Mouse (Mus musculus): ENCODE data around the gene Amt. TPM values are rescaled to one million over a fixed set of nuclear protein-coding genes. Genes with fewer than 3 reads are reported as not detected.
"Not testable (repeated sequence)": the region's sequence is repeated elsewhere in the genome, so short reads cannot be mapped to it uniquely, and the experiment has no call there.

Amt gene
- polyA plus RNA-seq, 1 experiment from 2014 or later: 27.1 TPM

GRCm38 (mm10) chr9:108263690-108264190, 32.9 kb upstream of the Amt start, which contains the start of gene Dag1:
Gene Dag1 (minus strand): TSS chr9:108263958.
- peak within 1 kb of the TSS; percentile 86 for H3K4me2 ChIP-seq
- WGBS: under 1% methylated on average over 47 of the region's 71 CpGs
- peak within 1 kb of the TSS; percentile 96 for H3K4me3 ChIP-seq (ENCODE audit: low read depth, low read length)
- H3K9ac ChIP-seq (ENCODE audit: low read length): peak within 1 kb of the TSS; percentile 93
- H3K36me3 ChIP-seq (ENCODE audit: control insufficient read depth, insufficient read depth, low read length): no peaks in the 10 kb centered on the region
- H3K27ac ChIP-seq (ENCODE audit: low read depth, low read length): peak within 1 kb of the TSS; percentile 84
- peaks cover 16% of the 10 kb centered on the region for H3K4me1 ChIP-seq (ENCODE audit: control insufficient read depth, insufficient read depth, low read length)
- ATAC-seq (ENCODE audit: low FRiP score) (peak; percentile 98), DNase-seq (ENCODE audit: low spot score, missing footprints) (peak; percentile 100)
- H3K9me3 ChIP-seq (ENCODE audit: control insufficient read depth, low read length): no peaks in the 10 kb centered on the region
- H3K27me3 ChIP-seq (ENCODE audit: control insufficient read depth, insufficient read depth, low read length): no peaks in the 10 kb centered on the region

- no peaks in the 10 kb centered on the region for H3K9me3 ChIP-seq (ENCODE audit: control insufficient read depth, low read length)
- no peaks in the 10 kb centered on the region for H3K27me3 ChIP-seq (ENCODE audit: control insufficient read depth, insufficient read depth, low read length)
- H3K27ac ChIP-seq (ENCODE audit: low read depth, low read length): peak overlapping the region; percentile 60; the same call in 1 of the 2 replicates
- H3K36me3 ChIP-seq (ENCODE audit: control insufficient read depth, insufficient read depth, low read length): no peaks in the 10 kb centered on the region
- H3K4me1 ChIP-seq (ENCODE audit: control insufficient read depth, insufficient read depth, low read length): peaks cover 16% of the 10 kb centered on the region
- 16% methylated on average over 10 of the region's 10 CpGs for WGBS
- peak overlapping the region; percentile 96 for H3K4me3 ChIP-seq (ENCODE audit: low read depth, low read length)
- peak overlapping the region; percentile 63 for H3K9ac ChIP-seq (ENCODE audit: low read length)
- DNase-seq (ENCODE audit: low spot score, missing footprints) (peak; percentile 85), ATAC-seq (ENCODE audit: low FRiP score) (no peak)
- H3K4me2 ChIP-seq: peak overlapping the region; percentile 86
These were observed 32.3 kb upstream of the Amt start for GRCm38 (mm10) chr9:108264191-108264921.

GRCm38 (mm10) chr9:108266261-108266935, 30.3 kb upstream of the Amt start:
- Histone ChIP-seq H3K4me1 (ENCODE audit: control insufficient read depth, insufficient read depth, low read length) (peaks cover 16% of the 10 kb centered on the region), H3K4me2 (no peak overlapping the region), H3K27ac (ENCODE audit: low read depth, low read length) (no peak overlapping the region), H3K36me3 (ENCODE audit: control insufficient read depth, insufficient read depth, low read length) (no peaks in the 10 kb centered on the region), H3K27me3 (ENCODE audit: control insufficient read depth, insufficient read depth, low read length) (no peaks in the 10 kb centered on the region), H3K4me3 (ENCODE audit: low read depth, low read length) (no peak overlapping the region), H3K9me3 (ENCODE audit: control insufficient read depth, low read length) (no peaks in the 10 kb centered on the region), H3K9ac (ENCODE audit: low read length) (no peak overlapping the region)
- WGBS: 60% methylated on average over 10 of the region's 10 CpGs
- ATAC-seq (ENCODE audit: low FRiP score): no peak
- no peak for DNase-seq (ENCODE audit: low spot score, missing footprints)

GRCm38 (mm10) chr9:108267691-108268090, 29.0 kb upstream of the Amt start:
- Histone ChIP-seq H3K27ac (ENCODE audit: low read depth, low read length) (no peak overlapping the region), H3K4me2 (no peak overlapping the region), H3K9ac (ENCODE audit: low read length) (no peak overlapping the region), H3K9me3 (ENCODE audit: control insufficient read depth, low read length) (no peaks in the 10 kb centered on the region), H3K4me3 (ENCODE audit: low read depth, low read length) (no peak overlapping the region), H3K36me3 (ENCODE audit: control insufficient read depth, insufficient read depth, low read length) (no peaks in the 10 kb centered on the region), H3K4me1 (ENCODE audit: control insufficient read depth, insufficient read depth, low read length) (peaks cover 7% of the 10 kb centered on the region), H3K27me3 (ENCODE audit: control insufficient read depth, insufficient read depth, low read length) (no peaks in the 10 kb centered on the region)
- WGBS: 91% methylated on average over 7 of the region's 7 CpGs
- ATAC-seq (ENCODE audit: low FRiP score) (no peak), DNase-seq (ENCODE audit: low spot score, missing footprints) (no peak)

GRCm38 (mm10) chr9:108268701-108269100, 28.0 kb upstream of the Amt start:
- WGBS: 83% methylated on average over 6 of the region's 7 CpGs
- not testable (repeated sequence) for H3K27me3 ChIP-seq (ENCODE audit: control insufficient read depth, insufficient read depth, low read length); H3K4me2 ChIP-seq; H3K9ac ChIP-seq (ENCODE audit: low read length); DNase-seq (ENCODE audit: low spot score, missing footprints); H3K9me3 ChIP-seq (ENCODE audit: control insufficient read depth, low read length); ATAC-seq (ENCODE audit: low FRiP score); H3K36me3 ChIP-seq (ENCODE audit: control insufficient read depth, insufficient read depth, low read length); H3K4me1 ChIP-seq (ENCODE audit: control insufficient read depth, insufficient read depth, low read length); H3K27ac ChIP-seq (ENCODE audit: low read depth, low read length); H3K4me3 ChIP-seq (ENCODE audit: low read depth, low read length)

- 54% methylated on average over 2 of the region's 2 CpGs for WGBS
- H3K4me2 ChIP-seq: no peak overlapping the region
- H3K9me3 ChIP-seq (ENCODE audit: control insufficient read depth, low read length): no peaks in the 10 kb centered on the region
- H3K4me3 ChIP-seq (ENCODE audit: low read depth, low read length): no peak overlapping the region
- H3K27ac ChIP-seq (ENCODE audit: low read depth, low read length): no peak overlapping the region
- no peak overlapping the region for H3K9ac ChIP-seq (ENCODE audit: low read length)
- H3K4me1 ChIP-seq (ENCODE audit: control insufficient read depth, insufficient read depth, low read length): no peaks in the 10 kb centered on the region
- ATAC-seq (ENCODE audit: low FRiP score) (no peak), DNase-seq (ENCODE audit: low spot score, missing footprints) (no peak)
- H3K27me3 ChIP-seq (ENCODE audit: control insufficient read depth, insufficient read depth, low read length): no peaks in the 10 kb centered on the region
- no peaks in the 10 kb centered on the region for H3K36me3 ChIP-seq (ENCODE audit: control insufficient read depth, insufficient read depth, low read length)
These were observed 24.7 kb upstream of the Amt start for GRCm38 (mm10) chr9:108271941-108272340.

GRCm38 (mm10) chr9:108272691-108273090, 24.0 kb upstream of the Amt start:
- Histone ChIP-seq H3K4me2 (no peak overlapping the region), H3K27ac (ENCODE audit: low read depth, low read length) (no peak overlapping the region), H3K9me3 (ENCODE audit: control insufficient read depth, low read length) (no peaks in the 10 kb centered on the region), H3K9ac (ENCODE audit: low read length) (no peak overlapping the region), H3K4me1 (ENCODE audit: control insufficient read depth, insufficient read depth, low read length) (no peaks in the 10 kb centered on the region), H3K27me3 (ENCODE audit: control insufficient read depth, insufficient read depth, low read length) (no peaks in the 10 kb centered on the region), H3K36me3 (ENCODE audit: control insufficient read depth, insufficient read depth, low read length) (no peaks in the 10 kb centered on the region), H3K4me3 (ENCODE audit: low read depth, low read length) (no peak overlapping the region)
- ATAC-seq (ENCODE audit: low FRiP score): no peak
- WGBS: 80% methylated on average over 5 of the region's 5 CpGs
- no peak for DNase-seq (ENCODE audit: low spot score, missing footprints)

GRCm38 (mm10) chr9:108273485-108273884, 23.2 kb upstream of the Amt start:
- no peak overlapping the region for H3K4me2 ChIP-seq
- no peaks in the 10 kb centered on the region for H3K4me1 ChIP-seq (ENCODE audit: control insufficient read depth, insufficient read depth, low read length)
- H3K27me3 ChIP-seq (ENCODE audit: control insufficient read depth, insufficient read depth, low read length): no peaks in the 10 kb centered on the region
- H3K36me3 ChIP-seq (ENCODE audit: control insufficient read depth, insufficient read depth, low read length): no peaks in the 10 kb centered on the region
- no peak for DNase-seq (ENCODE audit: low spot score, missing footprints)
- WGBS: 74% methylated on average over 4 of the region's 4 CpGs
- no peak overlapping the region for H3K4me3 ChIP-seq (ENCODE audit: low read depth, low read length)
- H3K27ac ChIP-seq (ENCODE audit: low read depth, low read length): no peak overlapping the region
- H3K9me3 ChIP-seq (ENCODE audit: control insufficient read depth, low read length): no peaks in the 10 kb centered on the region
- H3K9ac ChIP-seq (ENCODE audit: low read length): no peak overlapping the region
- ATAC-seq (ENCODE audit: low FRiP score): no peak
